Mouse (Mus musculus): ENCODE measurements around the gene Tbx1.

- TF ChIP-seq POLR2A (IDR thresholded peaks at IDR 0.05; ENCODE audit: control insufficient read depth, extremely low read depth, insufficient read depth, low read length, poor library complexity) (no peak), CTCF (IDR thresholded peaks at IDR 0.05; ENCODE audit: borderline replicate concordance, control insufficient read depth, extremely low read depth, insufficient read depth, low read length, poor library complexity) (no peak)
These were observed 47.9 kb upstream of the Tbx1 start for GRCm38 (mm10) chr16:18638396-18638795.
